Mouse (Mus musculus): ENCODE measurements around the gene Cep170. TPM values are rescaled to one million over a fixed set of nuclear protein-coding genes. Genes with fewer than 3 reads are reported as not detected.

The Cep170 gene
- total RNA-seq, 1 experiment from 2014 or later, result 113 TPM

Other genes starting within 250 kb of the Cep170 start
- 49.2 and 54.5 TPM in 2 replicates for gene Sdccag8, start 593 bp upstream of the Cep170 start, total RNA-seq (2017)